Mouse (Mus musculus) kidney, adult 8-10 months (tissue): ENCODE data around the gene Tnpo2.

ENCODE experiments used
- DNase-seq, 2 experiments: peaks; one replicate each; pipeline ENCODE4 v3.0.0; 2022

Tnpo2 gene

GRCm38 (mm10) chr8:85027922-85028321 is 8.8 kb upstream of the Tnpo2 start:
- DNase-seq = no peak

- DNase-seq = no peak
Measured at GRCm38 (mm10) chr8:85029271-85029670, 7.4 kb upstream of the Tnpo2 start.

GRCm38 (mm10) chr8:85032622-85033311 is 3.9 kb upstream of the Tnpo2 start:
- DNase-seq = peak; percentile 59 to 66

- DNase-seq = peak in 1 of 2 experiments; percentile 34
Measured at GRCm38 (mm10) chr8:85033867-85034266, 2.8 kb upstream of the Tnpo2 start.

- DNase-seq = peak; percentile 74 to 76
Measured at GRCm38 (mm10) chr8:85034764-85035163, 2.0 kb upstream of the Tnpo2 start.

GRCm38 (mm10) chr8:85035165-85035727 is 1.5 kb upstream of the Tnpo2 start:
- DNase-seq = no peak

- peak; percentile 28 to 52 for DNase-seq
Measured at GRCm38 (mm10) chr8:85035728-85036310, 896 bp upstream of the Tnpo2 start.

GRCm38 (mm10) chr8:85036381-85036717 is 366 bp upstream of the Tnpo2 start:
- DNase-seq = no peak

GRCm38 (mm10) chr8:85037366-85037680 is 608 bp downstream of the Tnpo2 start:
- peak in 1 of 2 experiments; percentile 31 for DNase-seq

- DNase-seq = peak in 1 of 2 experiments; percentile 32
Measured at GRCm38 (mm10) chr8:85037681-85038531, 1.2 kb downstream of the Tnpo2 start.

GRCm38 (mm10) chr8:85043619-85044018 is 6.9 kb downstream of the Tnpo2 start:
- no peak for DNase-seq

- DNase-seq = no peak
Measured at GRCm38 (mm10) chr8:85057367-85057766, 20.7 kb downstream of the Tnpo2 start.

- peak; percentile 90 to 95 for DNase-seq
Measured at GRCm38 (mm10) chr8:85059879-85060616, 23.3 kb downstream of the Tnpo2 start, which contains the start of gene Fbxw9. TSS of gene Fbxw9 (plus strand) at chr8:85060055.

GRCm38 (mm10) chr8:85062603-85063002 is 25.9 kb downstream of the Tnpo2 start:
- DNase-seq = no peak

- DNase-seq = peak; percentile 92 to 94
Measured at GRCm38 (mm10) chr8:85065213-85065612, 28.5 kb downstream of the Tnpo2 start.

GRCm38 (mm10) chr8:85067155-85067554 is 30.4 kb downstream of the Tnpo2 start:
- no peak for DNase-seq

- DNase-seq = no peak
Measured at GRCm38 (mm10) chr8:85067982-85068381, 31.3 kb downstream of the Tnpo2 start, which contains the start of gene Gm5741. TSS of gene Gm5741 (minus strand) at chr8:85067982.

- peak; percentile 43 to 67 for DNase-seq
Measured at GRCm38 (mm10) chr8:85071041-85071440, 34.3 kb downstream of the Tnpo2 start.

GRCm38 (mm10) chr8:85071514-85072281 is 35.0 kb downstream of the Tnpo2 start, which contains the start of gene Dhps:
TSS of gene Dhps (plus strand) at chr8:85071757.
- DNase-seq = peak; percentile 91 to 93

- no peak for DNase-seq
Measured at GRCm38 (mm10) chr8:85072364-85072929, 35.7 kb downstream of the Tnpo2 start.

- no peak for DNase-seq
Measured at GRCm38 (mm10) chr8:85073041-85073612, 36.4 kb downstream of the Tnpo2 start.
